Mouse (Mus musculus) neutrophil, adult 5-6 weeks (primary cell): ENCODE results near the gene Cct3. TPM values are rescaled to one million over a fixed set of nuclear protein-coding genes. Genes with fewer than 3 reads are reported as not detected.
A peak's percentile ranks its signal among the peaks of the same experiment; 100 is the strongest.
"Not testable (repeated sequence)": the region's sequence is repeated elsewhere in the genome, so short reads cannot be mapped to it uniquely, and the experiment has no call there.

Experiments
- ATAC-seq: fragments of 151-379, 151-347 bp; 2 replicates; pipeline ENCODE4 v1.8.0; 2017; ENCODE audit warnings: mild to moderate bottlenecking, moderate TSS enrichment; ENCODE audit not compliant: insufficient number of reproducible peaks, poor library complexity, low FRiP score, severe bottlenecking; ENCODE audit errors: extremely low read depth
- total RNA-seq: library from RNA; stranded (forward); fragments of 200-1000 nt; gene quantifications from 2 replicates; pipeline ENCODE4 v1.2.3, GENCODE M21; 2017

The Cct3 gene
- 73.6 and 102 TPM in 2 replicates for total RNA-seq

GRCm38 (mm10) chr3:88296561-88297318, at the start of gene Cct3, which contains the start of gene Tsacc:
Gene Cct3 (plus strand): TSS chr3:88297116.
Gene Tsacc (minus strand): TSS chr3:88296999.
- peak; percentile 94 for ATAC-seq

DNA sequence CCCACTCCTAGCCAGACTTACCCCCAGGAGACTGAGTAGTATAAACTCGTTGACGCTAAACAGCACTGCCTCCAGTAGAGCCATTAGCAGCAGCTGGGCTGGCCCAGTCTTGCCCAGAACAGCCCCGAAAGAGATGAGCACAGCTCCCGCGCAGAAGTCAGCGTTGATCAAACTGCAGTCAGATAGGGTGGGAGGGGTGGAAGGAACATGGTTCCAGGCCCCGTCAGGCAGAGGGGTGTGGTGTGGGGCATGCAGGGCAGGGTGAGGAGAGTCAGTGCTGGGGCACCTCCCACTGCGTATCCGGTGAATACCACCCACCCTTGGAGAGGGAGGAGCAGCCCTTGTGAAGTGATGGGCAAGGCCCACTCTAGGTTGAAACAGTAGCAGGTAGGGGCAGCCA, 49.2 kb upstream of the Cct3 start:
- no peak for ATAC-seq

- ATAC-seq: no peak
Observed at GRCm38 (mm10) chr3:88248406-88248805, 48.5 kb upstream of the Cct3 start.

- ATAC-seq: no peak
Observed at GRCm38 (mm10) chr3:88252739-88253138, 44.2 kb upstream of the Cct3 start.

DNA sequence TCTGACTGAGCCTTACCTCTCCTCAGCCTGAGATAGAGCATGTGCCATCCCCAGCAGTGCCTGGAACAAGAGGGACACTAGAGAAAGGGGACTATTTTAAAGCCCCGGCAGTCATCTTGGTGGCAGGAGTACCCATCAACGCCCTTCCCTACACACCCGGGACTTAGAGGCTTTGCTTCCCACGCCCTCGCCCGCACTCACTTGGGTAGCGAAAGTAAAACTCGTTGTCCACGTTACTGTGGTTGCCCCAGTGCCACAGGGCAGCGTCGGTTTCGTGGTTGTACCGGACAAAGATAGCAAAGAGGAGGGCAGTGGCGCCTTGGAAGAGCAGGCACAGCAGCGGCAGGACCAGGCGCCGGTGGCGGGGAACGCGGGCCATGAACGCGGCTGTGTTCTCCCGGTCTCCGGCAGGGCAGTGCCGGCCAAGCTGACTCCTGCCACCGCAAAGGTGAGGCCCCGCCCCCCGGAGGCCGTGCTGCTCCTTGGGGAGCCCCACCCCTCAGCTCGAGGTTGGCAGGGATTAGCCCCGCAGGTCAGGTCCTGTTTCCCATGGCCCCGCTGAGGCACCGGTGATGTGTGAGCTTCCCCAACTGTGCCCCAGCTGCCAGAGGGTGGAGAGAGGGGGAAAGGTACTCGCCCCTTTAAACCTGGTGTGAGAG, 42.5 kb upstream of the Cct3 start, which contains the start of gene Rhbg:
Rhbg (minus strand) TSS at position 442 of the 659 bp plus-strand sequence.
- ATAC-seq: no peak

GRCm38 (mm10) chr3:88255950-88256349, 41.0 kb upstream of the Cct3 start:
- no peak for ATAC-seq

DNA sequence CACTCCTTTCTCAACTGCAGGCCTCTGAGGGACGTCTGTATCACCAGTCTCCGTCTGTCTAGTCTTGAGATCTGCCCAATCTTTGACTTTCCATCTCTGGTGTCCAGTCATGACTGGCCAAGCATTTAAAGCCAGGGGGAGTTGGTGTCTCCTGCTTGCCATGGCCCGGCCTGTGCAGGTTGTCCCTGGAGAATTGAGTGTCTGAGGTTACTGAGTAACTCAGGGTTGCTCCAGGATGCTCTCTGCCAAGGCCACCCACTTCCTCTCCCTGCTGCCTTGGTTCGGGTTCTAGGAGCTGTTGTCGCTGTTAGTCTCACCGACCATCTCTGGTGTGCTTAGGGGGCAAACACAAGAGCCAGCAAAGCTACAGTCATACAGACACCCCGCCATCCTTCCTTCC, 40.5 kb upstream of the Cct3 start:
- ATAC-seq: no peak

DNA sequence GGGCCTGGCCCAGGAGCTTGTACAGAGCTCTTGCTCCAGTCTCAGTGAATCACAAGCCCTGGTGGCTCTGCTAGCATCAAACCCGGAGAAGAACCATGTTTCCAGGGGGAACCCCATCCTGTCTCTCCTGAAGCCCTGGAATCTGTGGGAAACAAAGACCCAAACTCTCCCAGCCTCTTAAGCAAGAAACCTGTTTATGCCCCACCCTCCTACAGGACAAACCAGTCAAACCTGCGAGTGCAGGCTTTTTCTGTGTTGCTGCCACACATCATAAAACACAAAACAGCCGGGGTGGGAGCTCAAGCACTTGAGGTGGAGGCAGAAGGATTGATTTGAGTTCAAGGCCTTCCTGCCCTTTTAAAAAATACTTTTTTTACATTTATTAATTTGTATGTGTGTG, 34.6 kb upstream of the Cct3 start:
- ATAC-seq: no peak

- ATAC-seq: not testable (repeated sequence)
Observed at GRCm38 (mm10) chr3:88268014-88268413, 28.9 kb upstream of the Cct3 start.

- no peak for ATAC-seq
Observed at GRCm38 (mm10) chr3:88268991-88269390, 27.9 kb upstream of the Cct3 start.

DNA sequence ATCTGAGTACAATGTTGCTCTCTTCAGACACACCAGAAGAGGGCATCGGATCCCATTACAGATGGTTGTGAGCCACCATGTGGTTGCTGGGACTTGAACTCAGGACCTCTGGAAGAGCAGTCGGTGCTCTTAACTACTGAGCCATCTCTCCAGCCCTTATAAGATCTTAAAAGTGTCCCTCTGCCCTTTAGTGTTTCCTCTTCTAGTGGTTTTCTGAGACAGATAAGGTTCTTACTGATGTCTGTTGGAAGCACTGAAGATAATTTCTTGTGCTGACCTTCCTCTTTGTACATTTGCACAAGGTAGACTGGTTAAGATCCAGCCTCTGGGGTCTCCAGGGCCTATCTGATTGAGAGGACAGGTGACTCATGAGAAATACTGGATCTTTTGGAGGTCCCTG, 25.6 kb upstream of the Cct3 start:
- ATAC-seq: not testable (repeated sequence)

DNA sequence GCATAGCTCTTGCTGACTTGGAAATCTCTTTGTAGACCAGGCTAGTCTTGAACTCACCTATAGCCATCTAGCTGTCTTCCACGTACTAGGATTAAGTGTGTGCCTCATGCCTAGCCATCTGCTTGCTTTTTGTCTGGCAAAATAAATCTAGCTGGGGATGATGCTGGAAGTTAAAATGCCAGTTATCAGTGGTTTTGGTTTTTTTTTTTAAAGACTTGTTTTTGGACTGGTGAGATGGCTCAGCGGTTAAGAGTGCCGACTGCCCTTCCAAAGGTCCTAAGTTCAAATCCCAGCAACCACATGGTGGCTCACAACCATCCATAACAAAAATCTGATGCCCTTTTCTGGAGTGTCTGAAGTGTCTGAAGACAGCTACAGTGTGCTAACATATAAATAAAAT, 25.1 kb upstream of the Cct3 start:
- ATAC-seq: no peak

DNA sequence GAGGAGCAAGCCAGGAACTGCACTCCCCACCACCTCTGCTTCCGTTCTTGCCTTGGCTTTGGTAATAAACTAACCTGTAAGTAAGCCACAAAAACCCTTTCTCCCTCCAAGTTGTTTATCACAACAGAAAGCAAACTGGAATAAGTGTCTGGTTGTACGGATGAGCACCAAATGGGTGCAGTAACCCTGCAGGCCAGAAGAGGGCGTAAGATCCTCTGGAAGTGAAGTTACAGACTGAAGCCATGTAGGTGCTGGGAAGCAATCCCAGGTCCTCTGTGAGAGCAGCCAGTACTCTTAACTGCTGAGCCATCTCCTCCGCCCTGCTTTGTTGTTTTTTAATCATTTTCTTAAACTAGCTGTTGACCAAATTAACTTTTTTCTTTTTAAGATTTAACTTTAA, 22.9 kb upstream of the Cct3 start:
- ATAC-seq: no peak

GRCm38 (mm10) chr3:88276121-88276520, 20.8 kb upstream of the Cct3 start:
- ATAC-seq: no peak

GRCm38 (mm10) chr3:88276529-88277143, 20.3 kb upstream of the Cct3 start:
- no peak for ATAC-seq

DNA sequence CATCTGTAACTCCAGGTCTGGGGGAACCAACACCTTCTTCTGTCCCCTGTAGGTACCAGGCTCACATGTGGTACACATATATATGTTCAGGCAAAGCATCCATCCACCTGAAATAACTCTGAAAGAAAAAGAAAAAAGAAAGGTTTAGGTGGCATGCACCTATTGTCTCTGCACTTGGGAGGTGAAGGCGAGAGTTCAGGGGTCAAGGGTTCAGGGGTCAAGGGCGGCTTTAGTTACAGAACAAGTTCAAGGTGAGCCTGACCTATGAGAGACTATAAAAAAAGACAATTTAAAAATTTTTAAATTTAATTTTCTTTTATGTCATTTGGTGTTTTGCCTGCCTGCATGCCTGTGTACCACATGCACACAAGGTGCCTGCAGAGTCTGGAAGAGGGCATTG, 16.9 kb upstream of the Cct3 start:
- ATAC-seq: no peak

DNA sequence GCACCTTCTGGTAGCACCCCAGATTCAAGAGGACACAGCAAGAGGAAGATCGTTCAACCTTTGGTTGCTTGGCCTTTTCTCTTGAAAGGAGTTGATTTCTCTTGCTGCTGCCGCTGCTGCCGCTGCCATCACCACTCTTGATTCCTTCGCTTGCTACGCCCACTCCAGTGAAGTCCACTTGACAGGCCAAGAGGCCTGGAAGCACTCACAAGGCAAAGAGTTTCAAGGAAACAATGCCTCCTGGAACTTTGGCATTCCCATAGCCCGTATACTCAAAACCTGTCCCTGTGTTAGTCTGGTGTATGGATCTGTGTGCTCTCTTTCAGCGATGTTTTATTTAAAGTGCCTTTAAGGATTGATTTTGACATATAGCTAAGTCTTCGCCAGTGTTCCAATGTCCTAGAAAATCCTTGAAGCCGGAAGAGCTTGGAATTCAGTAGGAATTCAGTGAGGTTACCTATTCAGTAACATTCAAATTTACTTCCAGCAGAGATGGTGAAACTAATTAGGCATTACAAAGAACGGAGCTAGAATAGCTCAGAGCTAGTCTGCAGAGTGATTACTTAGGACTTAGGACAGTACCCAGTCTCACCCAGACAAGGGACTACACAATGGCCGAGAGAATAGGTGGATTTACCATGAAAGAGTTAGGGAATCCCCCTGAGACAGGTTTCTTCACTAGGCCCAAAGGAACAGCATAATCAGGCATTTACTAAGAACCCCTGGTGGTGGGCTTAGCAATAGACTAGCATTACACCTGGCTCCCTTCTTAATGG, 15.6 kb upstream of the Cct3 start:
- not testable (repeated sequence) for ATAC-seq

- not testable (repeated sequence) for ATAC-seq
Observed at GRCm38 (mm10) chr3:88284815-88285564, 11.9 kb upstream of the Cct3 start.

DNA sequence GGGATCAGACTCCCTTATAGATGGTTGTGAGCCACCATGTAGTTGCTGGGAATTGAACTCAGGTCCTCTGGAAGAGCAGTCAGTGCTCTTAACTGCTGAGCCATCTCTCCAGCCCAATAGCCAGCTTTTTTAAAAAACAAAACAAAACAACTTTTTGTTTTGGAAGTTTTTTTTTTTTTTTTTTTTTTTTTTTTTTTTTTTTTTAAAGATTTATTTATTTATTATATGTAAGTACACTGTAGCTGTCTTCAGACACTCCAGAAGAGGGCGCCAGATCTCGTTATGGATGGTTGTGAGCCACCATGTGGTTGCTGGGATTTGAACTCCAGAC, 11.4 kb upstream of the Cct3 start:
- not testable (repeated sequence) for ATAC-seq
